Mouse (Mus musculus) erythroblast, embryonic 14.5 days (primary cell): ENCODE data around the gene Ufc1.

Experiments
- GATA1 ChIP-seq: IDR thresholded peaks from 2 replicates; pipeline ENCODE4 v1.6.1; 2012; ENCODE audit warnings: low read length, inconsistent platforms, mixed read lengths
- TAL1 ChIP-seq: IDR thresholded peaks from 3 replicates; pipeline ENCODE4 v1.6.1; 2012; ENCODE audit warnings: low read length, inconsistent platforms, mixed read lengths

- TF ChIP-seq GATA1: no peak
- TF ChIP-seq TAL1: no peak
These were observed 7.4 kb downstream of the Ufc1 start, which contains the start of gene Usp21 for GRCm38 (mm10) chr1:171287136-171288081.
